ENCODE assay signal across 8 mouse cellular contexts in genomic region chr12:52604992-52605652, GRCm38 (mm10).
A peak's percentile ranks its signal among the peaks of the same experiment; 100 is the strongest.
DNase-seq lines count a peak whose midpoint lies in the region; TF ChIP-seq lines count a peak whose summit lies in the region.

No protein-coding gene starts in this region.

- peak; percentile 5 for DNase-seq in layer of hippocampus, adult 9-11 months
- DNase-seq in layer of hippocampus, postnatal 14 days (ENCODE audit: low spot score in 2 of 2): no peak
- no peak for DNase-seq in embryonic facial prominence, embryonic 10.5 days (ENCODE audit: low spot score)
- DNase-seq in hindlimb bud, embryonic 11.5 days (ENCODE audit: extremely low spot score, low read depth, low spot score): peak; percentile 66
- no peak for DNase-seq in ovary, adult 18-20 months (ENCODE audit: low spot score)
- no peak for DNase-seq in left cerebral cortex, postnatal 10 days (ENCODE audit: extremely low spot score in 1 of 2, low spot score in 2 of 2)
- DNase-seq in right cerebral cortex, adult 2 months (ENCODE audit: low spot score in 2 of 2): no peak

- no peak for TF ChIP-seq POLR2A in myocyte (IDR thresholded peaks at IDR 0.05; ENCODE audit: insufficient read length, low read depth)

- peak overlapping the region; percentile 97 for H3K27ac ChIP-seq in embryonic facial prominence, embryonic 10.5 days (replicated peaks)

- intact Hi-C loops in left cerebral cortex, postnatal 10 days (cut with DNase I): loop anchor here (5.0 to 10.0 kb wide), 2 partner anchors 103 to 570 kb away; partner anchors contain the start of gene Arhgap5

- WGBS in embryonic facial prominence, embryonic 10.5 days: 55% methylated on average over 13 of the region's 13 CpGs

- no peak overlapping the region for H3ac ChIP-seq in myocyte (ENCODE audit: control insufficient read depth, insufficient read length)

- H3K4me1 ChIP-seq in embryonic facial prominence, embryonic 10.5 days: peaks cover 10% of the 10 kb centered on the region

- peak overlapping the region; percentile 71 for H3K4me3 ChIP-seq in embryonic facial prominence, embryonic 10.5 days
- peak overlapping the region; percentile 59 for H3K4me3 ChIP-seq in myocyte

- H3K4me2 ChIP-seq in myocyte (ENCODE audit: low read depth): peak overlapping the region; percentile 54

- no peaks in the 10 kb centered on the region for H3K36me3 ChIP-seq in embryonic facial prominence, embryonic 10.5 days (replicated peaks)
- H3K36me3 ChIP-seq in myocyte (ENCODE audit: control insufficient read depth, insufficient read depth): no peaks in the 10 kb centered on the region

- H3K79me2 ChIP-seq in myocyte (ENCODE audit: control insufficient read depth, insufficient read depth): no peaks in the 10 kb centered on the region

- no peaks in the 10 kb centered on the region for H3K9me3 ChIP-seq in embryonic facial prominence, embryonic 10.5 days

- H3K27me3 ChIP-seq in embryonic facial prominence, embryonic 10.5 days (replicated peaks; ENCODE audit: low read depth, poor library complexity, severe bottlenecking): no peaks in the 10 kb centered on the region
- no peaks in the 10 kb centered on the region for H3K27me3 ChIP-seq in myocyte (ENCODE audit: control insufficient read depth, insufficient read depth, insufficient read length)

TF ChIP-seq in myocyte, 11 proteins besides CTCF, POLR2A, EP300 and RAD21:
- TF ChIP-seq USF1 (IDR thresholded peaks at IDR 0.05; ENCODE audit: low read depth) (no peak), MYOG (IDR thresholded peaks at IDR 0.05; ENCODE audit: control insufficient read depth in 1 of 3, insufficient read depth in 1 of 3, insufficient read length in 2 of 3, low read depth in 2 of 3) (no peak), MYOD1 (IDR thresholded peaks at IDR 0.05; ENCODE audit: control insufficient read depth in 1 of 3, insufficient read length in 2 of 3, low read depth in 2 of 3) (no peak), TCF3 (IDR thresholded peaks at IDR 0.05; ENCODE audit: insufficient read length, low read depth) (no peak), REST (IDR thresholded peaks at IDR 0.05; ENCODE audit: insufficient read depth, insufficient read length) (no peak)

Comparison
In these comparisons a context has a peak if more than half of its experiments do, and no peak if none do; other contexts are left out.
1. DNase-seq: peak in layer of hippocampus, adult 9-11 months (single experiment) and hindlimb bud, embryonic 11.5 days (single experiment); none in layer of hippocampus, postnatal 14 days (0 of 2), embryonic facial prominence, embryonic 10.5 days (single experiment), ovary, adult 18-20 months (single experiment), left cerebral cortex, postnatal 10 days (0 of 2) and right cerebral cortex, adult 2 months (0 of 2).